9 mouse cellular contexts compared by ENCODE assay signal in genomic region chr16:92423363-92423762, GRCm38 (mm10). TPM values are rescaled to one million over a fixed set of nuclear protein-coding genes. Genes with fewer than 3 reads are reported as not detected.
DNase-seq lines count a peak whose midpoint lies in the region; ATAC-seq and TF ChIP-seq lines count a peak whose summit lies in the region.
"Had no signal": no experiment of that assay in that cellular context is flagged by ENCODE, and none has a peak within 500 bp of the region (broad histone marks: within the 10 kb centered on the region; RNA-seq: fewer than 3 reads in every experiment).

No protein-coding gene starts in this region.

- no peak for DNase-seq in heart, embryonic 10.5 days (ENCODE audit: low spot score)
- DNase-seq in heart, postnatal 36 days, result no peak
- peak; percentile 21 to 38 for DNase-seq in cerebellum, postnatal 36 days
- no peak for DNase-seq in ovary, adult 18-20 months (ENCODE audit: low spot score)
- DNase-seq in urinary bladder, postnatal 14 days (ENCODE audit: low spot score), result no peak
- DNase-seq in adrenal gland, adult 8-10 months, result no peak

- peaks cover 73% of the 10 kb centered on the region for H3K4me1 ChIP-seq in heart, embryonic 10.5 days
- no peaks in the 10 kb centered on the region for H3K4me1 ChIP-seq in ES-Bruce4 (ENCODE audit: control insufficient read depth, insufficient read depth, low read length)
- peaks cover 23% of the 10 kb centered on the region for H3K4me1 ChIP-seq in kidney, embryonic 15.5 days

- peak overlapping the region; percentile 85 for H3K27ac ChIP-seq in heart, embryonic 10.5 days
- H3K27ac ChIP-seq in ES-Bruce4 (ENCODE audit: insufficient read depth, low read length), result no peak overlapping the region
- H3K27ac ChIP-seq in kidney, embryonic 15.5 days, result 0 out of 2 replicates have a peak overlapping the region, but pooled peaks have one; percentile 2

- TF ChIP-seq POLR2A in ES-Bruce4 (IDR thresholded peaks at IDR 0.05; ENCODE audit: insufficient read depth, low read length), result no peak

- ATAC-seq in kidney, embryonic 15.5 days (replicated peaks; ENCODE audit: low FRiP score), result no peak
- ATAC-seq: forebrain, embryonic 16.5 days had no signal

- no peak overlapping the region for H3K4me3 ChIP-seq in heart, embryonic 10.5 days
- H3K4me3 ChIP-seq in ES-Bruce4 (ENCODE audit: low read depth, low read length), result peak overlapping the region; percentile 16
- H3K4me3 ChIP-seq in kidney, embryonic 15.5 days (replicated peaks), result no peak overlapping the region

- 52% methylated on average over 10 of the region's 10 CpGs for WGBS in heart, embryonic 10.5 days
- 40% methylated on average over 10 of the region's 10 CpGs for WGBS in kidney, embryonic 15.5 days

- no peak for TF ChIP-seq EP300 in ES-Bruce4 (IDR thresholded peaks at IDR 0.05; ENCODE audit: insufficient read depth, low read depth, low read length)

- intact Hi-C loops in heart, postnatal 36 days (cut with DNase I), result loop anchor here (2.0 kb wide), 1 partner anchor 19 kb away; no protein-coding TSS in a partner anchor

- no peak for TF ChIP-seq CTCF in ES-Bruce4 (IDR thresholded peaks at IDR 0.05; ENCODE audit: low read depth, low read length)

- H3K36me3 ChIP-seq in heart, embryonic 10.5 days, result no peaks in the 10 kb centered on the region
- no peaks in the 10 kb centered on the region for H3K36me3 ChIP-seq in ES-Bruce4 (ENCODE audit: control insufficient read depth, insufficient read depth, low read length, poor library complexity, severe bottlenecking)
- no peaks in the 10 kb centered on the region for H3K36me3 ChIP-seq in kidney, embryonic 15.5 days

- no peak overlapping the region for H3K4me2 ChIP-seq in kidney, embryonic 15.5 days

- no peaks in the 10 kb centered on the region for H3K9me3 ChIP-seq in heart, embryonic 10.5 days
- H3K9me3 ChIP-seq in ES-Bruce4 (replicated peaks; ENCODE audit: control insufficient read depth, insufficient read depth, low read length, poor library complexity, severe bottlenecking), result no peaks in the 10 kb centered on the region
- no peaks in the 10 kb centered on the region for H3K9me3 ChIP-seq in kidney, embryonic 15.5 days (replicated peaks)

- peak overlapping the region; percentile 50 for H3K9ac ChIP-seq in ES-Bruce4 (ENCODE audit: low read depth, poor library complexity, severe bottlenecking)
- no peak overlapping the region for H3K9ac ChIP-seq in kidney, embryonic 15.5 days

- H3K27me3 ChIP-seq in heart, embryonic 10.5 days (ENCODE audit: insufficient read depth, poor library complexity, severe bottlenecking), result no peaks in the 10 kb centered on the region
- H3K27me3 ChIP-seq in ES-Bruce4 (ENCODE audit: control insufficient read depth, insufficient read depth, low read length, poor library complexity, severe bottlenecking), result no peaks in the 10 kb centered on the region
- no peaks in the 10 kb centered on the region for H3K27me3 ChIP-seq in kidney, embryonic 15.5 days

RNA-seq across cellular contexts. Expression of gene Rcan1, which starts 47.3 kb away (rescaled TPM):
- polyA plus RNA-seq in heart, embryonic 10.5 days (2016; fragmentation: Nextera tagmentation; extraction: Ambion mirVana), result 78.8 and 129 TPM in 2 replicates
- 10 to 100 TPM; 50.8 to 99.4 TPM for total RNA-seq in heart, postnatal 36 days (2021)
- 37.2 and 42.8 TPM in 2 replicates for polyA plus RNA-seq in ES-Bruce4 (2011; ENCODE audit: insufficient read depth, insufficient read length, low read depth, missing spikeins)
- 26.5 and 27.0 TPM in 2 replicates for polyA plus RNA-seq in kidney, embryonic 15.5 days (2015; fragmentation: Nextera tagmentation; extraction: Ambion mirVana)
- total RNA-seq in adrenal gland, adult 8-10 months (2022), result 10 to 100 TPM; 16.0 to 23.4 (median 19.0) TPM

Comparison
In these comparisons a context has a peak if more than half of its experiments do, and no peak if none do; other contexts are left out.
1. DNase-seq: peak in cerebellum, postnatal 36 days (2 of 2); none in heart, embryonic 10.5 days (single experiment), heart, postnatal 36 days (0 of 2), ovary, adult 18-20 months (single experiment), urinary bladder, postnatal 14 days (single experiment) and adrenal gland, adult 8-10 months (single experiment).